Mouse (Mus musculus): ENCODE data around the gene Kif27.

The Kif27 gene

GRCm38 (mm10) chr13:58364353-58365175 lies 5.6 kb upstream of the Kif27 start:
- no peak for DNase-seq

- DNase-seq: no peak
Observed at GRCm38 (mm10) chr13:58359304-58359653, 357 bp upstream of the Kif27 start.

- DNase-seq: no peak
Observed at GRCm38 (mm10) chr13:58352996-58353395, 5.9 kb downstream of the Kif27 start.

GRCm38 (mm10) chr13:58350606-58351005 lies 8.3 kb downstream of the Kif27 start:
- DNase-seq: no peak

GRCm38 (mm10) chr13:58344505-58344904 lies 14.4 kb downstream of the Kif27 start:
- DNase-seq: no peak

- no peak for DNase-seq
Observed at GRCm38 (mm10) chr13:58337456-58337855, 21.5 kb downstream of the Kif27 start.

GRCm38 (mm10) chr13:58334116-58334515 lies 24.8 kb downstream of the Kif27 start:
- no peak for DNase-seq

- DNase-seq: no peak
Observed at GRCm38 (mm10) chr13:58317768-58318167, 41.2 kb downstream of the Kif27 start.

GRCm38 (mm10) chr13:58314991-58315390 lies 43.9 kb downstream of the Kif27 start:
- DNase-seq: peak; percentile 35

- DNase-seq: no peak
Observed at GRCm38 (mm10) chr13:58313758-58314157, 45.2 kb downstream of the Kif27 start.

GRCm38 (mm10) chr13:58311351-58311750 lies 47.6 kb downstream of the Kif27 start:
- DNase-seq: no peak

GRCm38 (mm10) chr13:58309499-58309898 lies 49.4 kb downstream of the Kif27 start:
- no peak for DNase-seq

- no peak for DNase-seq
Observed at GRCm38 (mm10) chr13:58307453-58307852, 51.5 kb downstream of the Kif27 start.

- no peak for DNase-seq
Observed at GRCm38 (mm10) chr13:58305230-58305629, 53.7 kb downstream of the Kif27 start.

GRCm38 (mm10) chr13:58302421-58303145 lies 56.3 kb downstream of the Kif27 start:
- DNase-seq: no peak

- no peak for DNase-seq
Observed at GRCm38 (mm10) chr13:58301961-58302360, 57.0 kb downstream of the Kif27 start.

GRCm38 (mm10) chr13:58298756-58299155 lies 60.2 kb downstream of the Kif27 start:
- peak; percentile 19 for DNase-seq

- DNase-seq: no peak
Observed at GRCm38 (mm10) chr13:58295582-58295981, 63.3 kb downstream of the Kif27 start.

- peak; percentile 36 for DNase-seq
Observed at GRCm38 (mm10) chr13:58292811-58293210, 66.1 kb downstream of the Kif27 start.

GRCm38 (mm10) chr13:58289308-58289707 lies 69.6 kb downstream of the Kif27 start:
- DNase-seq: no peak

GRCm38 (mm10) chr13:58287822-58288221 lies 71.1 kb downstream of the Kif27 start:
- DNase-seq: peak; percentile 94

- DNase-seq: no peak
Observed at GRCm38 (mm10) chr13:58283466-58283865, 75.5 kb downstream of the Kif27 start.

GRCm38 (mm10) chr13:58281936-58282335 lies 77.0 kb downstream of the Kif27 start:
- DNase-seq: no peak

GRCm38 (mm10) chr13:58280528-58280927 lies 78.4 kb downstream of the Kif27 start:
- no peak for DNase-seq

All from thymus, postnatal 4 days (tissue).